Mouse (Mus musculus): ENCODE results near the gene Olfr1484. TPM values are rescaled to one million over a fixed set of nuclear protein-coding genes. Genes with fewer than 3 reads are reported as not detected.
"Not testable (repeated sequence)": the region's sequence is repeated elsewhere in the genome, so short reads cannot be mapped to it uniquely, and the experiment has no call there.

Olfr1484 gene
- not detected for total RNA-seq (2021)
- long read RNA-seq = 0 reads

- no peak for DNase-seq (ENCODE audit: low spot score in 2 of 2)
Measured at GRCm38 (mm10) chr19:13583211-13583610, at the start of gene Olfr1484. Olfr1484 (plus strand) TSS chr19:13583511.

GRCm38 (mm10) chr19:13617075-13617474, 33.8 kb downstream of the Olfr1484 start, which contains the start of gene Olfr1487:
Olfr1487 (plus strand) TSS chr19:13617375.
- not testable (repeated sequence) for DNase-seq (ENCODE audit: low spot score in 2 of 2)

- DNase-seq (ENCODE audit: low spot score in 2 of 2) = no peak
Measured at GRCm38 (mm10) chr19:13631321-13631720, 48.0 kb downstream of the Olfr1484 start, which contains the start of gene Olfr1489. Olfr1489 (plus strand) TSS chr19:13631621.

Small RNAs within 50 kb of the gene (microRNA-seq; reads per million reads assigned to microRNA genes)
- gene Gm22323 = 0 reads per million in 2 experiments
- gene Gm23931 = 0 reads per million in 2 experiments

Other genes with a start within 250 kb of the Olfr1484 start
- gene Olfr1466, start 244.6 kb upstream of the Olfr1484 start, total RNA-seq (2021) = not detected
- not detected for gene Olfr1467, start 221.3 kb upstream of the Olfr1484 start, total RNA-seq (2021)
- not detected for gene Olfr1469, start 175.7 kb upstream of the Olfr1484 start, total RNA-seq (2021)
- gene Olfr1471, start 140.1 kb upstream of the Olfr1484 start, total RNA-seq (2021) = not detected
- gene Olfr1472, start 127.4 kb upstream of the Olfr1484 start, total RNA-seq (2021) = not detected
- not detected for gene Olfr1474, start 113.9 kb upstream of the Olfr1484 start, total RNA-seq (2021)
- not detected for gene Olfr1475, start 103.3 kb upstream of the Olfr1484 start, total RNA-seq (2021)
- gene Olfr1477, start 83.0 kb upstream of the Olfr1484 start, total RNA-seq (2021) = not detected
- gene Olfr1480, start 55.6 kb upstream of the Olfr1484 start, total RNA-seq (2021) = not detected
- not detected for gene Olfr1487, start 33.9 kb downstream of the Olfr1484 start, total RNA-seq (2021)
- gene Olfr1489, start 48.1 kb downstream of the Olfr1484 start, total RNA-seq (2021) = not detected
- gene Olfr1490, start 67.6 kb downstream of the Olfr1484 start, total RNA-seq (2021) = not detected
- not detected for gene Olfr1491, start 113.8 kb downstream of the Olfr1484 start, total RNA-seq (2021)
- gene Olfr1493-ps1, start 139.8 kb downstream of the Olfr1484 start, total RNA-seq (2021) = not detected
- not detected for gene Olfr1494, start 156.2 kb downstream of the Olfr1484 start, total RNA-seq (2021)
- gene Olfr1495, start 181.1 kb downstream of the Olfr1484 start, total RNA-seq (2021) = not detected
- gene Olfr1496, start 194.4 kb downstream of the Olfr1484 start, total RNA-seq (2021) = not detected
- gene Olfr1497, start 214.7 kb downstream of the Olfr1484 start, total RNA-seq (2021) = not detected
- not detected for gene Olfr1499, start 235.9 kb downstream of the Olfr1484 start, total RNA-seq (2021)
- not detected for gene Olfr1500, start 247.0 kb downstream of the Olfr1484 start, total RNA-seq (2021)